Mouse (Mus musculus) kidney, adult 18-20 months (tissue): ENCODE data around the gene 4833423E24Rik.

ENCODE experiments used
- DNase-seq: peaks from one replicate; pipeline ENCODE4 v3.0.0; 2021

4833423E24Rik gene

DNA sequence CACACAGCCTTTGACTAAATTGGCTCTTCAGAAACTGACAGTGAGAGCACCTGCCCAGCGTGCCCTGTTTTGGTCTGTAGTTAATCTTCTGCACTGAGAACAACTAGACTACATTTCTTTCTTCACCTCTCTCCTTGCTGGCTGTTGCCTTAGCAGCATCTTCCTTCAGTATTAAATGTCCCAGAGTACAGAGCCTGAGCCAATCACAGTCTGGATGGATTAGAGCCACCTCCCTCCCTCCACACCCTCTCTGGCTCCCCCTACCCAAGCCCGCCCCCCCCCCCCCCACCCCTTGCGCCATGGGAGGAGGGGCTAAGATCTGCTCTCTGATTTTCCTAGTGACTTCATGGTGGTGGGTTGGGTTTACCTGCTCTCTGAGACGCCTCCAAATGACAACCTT lies at the start of gene 4833423E24Rik:
4833423E24Rik (minus strand) TSS at position 146 of the 400 bp plus-strand sequence.
- no peak for DNase-seq

DNA sequence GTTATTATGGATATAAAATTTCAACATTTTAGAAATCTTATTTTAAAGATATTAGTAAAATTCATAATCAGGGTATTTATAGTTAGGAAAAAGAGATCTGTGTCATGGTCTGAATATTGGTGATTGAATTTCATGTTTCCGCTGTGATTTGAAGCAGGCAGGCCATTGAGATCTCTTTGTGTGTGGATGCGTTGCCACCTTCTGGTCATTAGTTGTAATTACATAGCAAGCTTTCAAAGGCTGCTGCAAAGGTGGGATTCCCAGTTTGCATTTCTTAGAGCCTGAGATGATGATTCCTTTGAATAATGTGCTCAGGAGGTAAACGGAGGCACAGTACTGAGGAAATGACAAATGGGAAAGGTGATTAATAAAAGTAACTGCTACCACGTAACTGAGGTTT lies 42.4 kb upstream of the 4833423E24Rik start:
- peak; percentile 13 for DNase-seq

DNA sequence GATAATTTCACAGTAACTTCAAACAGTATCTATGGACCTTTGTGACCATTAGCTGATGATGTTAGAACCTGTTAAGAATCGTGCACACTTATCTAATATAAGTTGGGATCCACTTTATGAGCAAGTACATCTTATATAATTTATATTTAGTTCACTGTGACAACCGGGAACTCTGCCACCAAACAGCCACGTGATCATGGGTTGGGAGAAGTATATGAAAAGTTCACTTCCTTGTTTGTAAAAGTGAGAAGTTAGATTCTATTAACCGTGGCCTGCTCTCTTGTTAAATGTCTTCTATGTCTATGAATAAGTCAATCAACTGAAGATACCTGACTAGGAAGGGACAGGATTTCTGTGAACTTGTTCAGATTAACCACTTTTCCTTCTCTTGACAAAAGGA lies 41.4 kb upstream of the 4833423E24Rik start:
- no peak for DNase-seq

DNA sequence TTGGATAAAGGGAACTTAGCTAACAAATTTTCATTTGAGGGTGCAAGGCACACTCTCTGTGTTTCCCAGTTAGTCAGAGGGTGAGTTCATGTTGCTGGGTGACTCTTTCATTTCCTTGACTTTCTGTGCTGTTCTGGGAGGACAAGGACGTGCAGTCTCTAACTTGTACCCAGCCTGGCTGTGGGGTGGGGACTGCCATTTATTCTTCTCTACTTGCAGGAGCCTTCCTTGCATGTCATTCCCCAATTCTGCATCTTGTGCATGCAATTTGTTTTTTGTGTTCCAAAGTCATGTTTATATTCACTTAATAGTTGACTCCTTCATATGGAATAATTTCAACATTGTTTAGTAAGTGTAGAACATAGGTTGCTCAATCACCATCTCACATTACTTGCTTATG lies 36.0 kb upstream of the 4833423E24Rik start:
- no peak for DNase-seq

DNA sequence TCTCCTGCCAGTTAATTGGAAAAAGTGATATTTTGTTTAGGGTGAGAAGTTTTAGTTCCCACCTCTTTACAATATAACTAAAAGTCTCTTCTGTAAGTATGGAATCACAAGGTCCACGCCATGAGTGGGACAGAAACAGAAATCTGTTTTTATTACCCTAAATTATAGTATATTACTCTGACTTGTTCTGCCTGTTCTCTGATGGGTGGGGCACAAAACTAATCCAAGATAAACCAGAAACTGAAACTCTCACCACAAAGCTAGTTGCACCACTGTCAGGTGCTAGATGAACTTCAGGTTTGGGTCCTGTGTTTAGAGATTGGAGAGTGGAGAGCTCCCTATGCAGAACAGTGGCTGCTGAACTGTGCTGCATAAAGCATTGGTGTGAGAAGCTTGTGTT lies 15.1 kb upstream of the 4833423E24Rik start:
- no peak for DNase-seq

DNA sequence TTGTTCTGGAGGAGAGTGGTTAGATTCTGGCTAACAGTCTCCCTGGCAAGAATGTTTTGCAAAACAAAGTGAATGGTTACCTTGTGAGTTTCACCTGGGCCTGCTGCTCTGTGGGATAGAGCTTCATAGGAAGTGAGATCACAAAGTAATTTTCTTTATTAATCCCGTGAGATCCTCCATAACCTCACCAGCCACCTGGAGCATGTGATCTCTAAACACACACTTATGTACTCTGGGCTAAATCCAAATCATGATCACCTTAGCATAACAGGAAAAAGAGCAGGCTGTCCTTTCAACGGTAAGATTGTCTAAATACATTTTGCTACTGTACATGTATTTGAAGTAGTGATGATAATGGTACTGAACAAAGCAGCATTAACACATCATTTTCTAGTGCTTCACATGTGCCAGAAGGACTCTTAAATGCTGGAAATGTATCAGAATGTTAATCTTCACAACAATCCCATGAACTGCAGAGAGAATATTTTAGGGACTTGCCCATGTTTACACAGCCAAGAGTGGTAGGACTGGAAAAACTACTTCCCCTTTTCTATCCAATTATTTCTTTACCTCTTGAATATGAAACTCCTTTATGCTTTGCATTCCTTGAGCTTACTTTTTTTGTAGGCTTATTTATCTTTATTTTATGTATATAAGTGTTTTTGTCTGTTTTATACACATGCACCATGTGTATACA lies 13.4 kb upstream of the 4833423E24Rik start:
- no peak for DNase-seq

DNA sequence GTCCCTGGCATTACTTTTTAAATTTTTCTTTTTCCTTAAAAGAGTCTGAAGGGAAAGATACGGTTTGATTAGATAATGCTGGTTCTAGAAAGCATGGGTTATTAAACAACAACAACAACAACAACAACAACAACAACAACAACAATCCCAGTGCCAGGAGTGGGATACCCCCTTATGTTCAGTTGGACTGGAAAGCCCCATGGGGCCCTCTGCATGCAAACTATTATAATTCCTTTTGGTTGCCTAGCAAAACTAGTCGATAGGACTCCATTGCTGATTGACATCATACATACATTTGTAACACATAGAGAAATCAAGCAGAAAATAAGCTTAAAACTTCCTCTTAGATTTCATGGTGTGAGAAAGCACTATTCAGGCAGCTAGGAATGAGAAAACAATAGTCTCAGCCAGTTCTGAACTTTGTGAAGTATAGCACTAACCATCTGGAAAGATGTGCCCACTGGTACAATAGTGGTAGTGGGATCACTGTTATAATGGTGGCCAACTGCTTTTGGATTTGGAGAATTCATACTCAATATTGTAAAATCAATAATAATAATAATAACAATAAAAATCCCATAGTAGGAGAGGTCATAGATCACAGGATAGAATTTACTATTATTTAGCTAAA lies 4.2 kb upstream of the 4833423E24Rik start:
- DNase-seq, result no peak

DNA sequence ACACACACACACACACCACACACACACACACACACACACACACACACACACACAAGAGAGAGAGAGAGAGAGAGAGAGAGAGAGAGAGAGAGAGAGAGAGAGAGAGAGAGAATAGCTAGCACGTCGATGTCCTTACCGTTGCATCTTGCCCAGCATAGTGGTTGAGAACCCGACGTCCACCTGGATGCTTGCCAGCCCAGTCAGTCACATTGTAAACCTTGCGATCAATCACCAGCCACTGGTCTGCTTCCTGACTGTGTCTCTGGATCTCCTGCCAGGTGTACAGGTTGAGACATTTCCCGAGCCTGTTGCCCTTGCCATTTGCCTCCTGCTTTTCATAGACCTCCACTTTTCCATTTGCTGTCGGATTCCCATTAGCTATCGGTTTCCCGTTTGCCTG lies 532 bp downstream of the 4833423E24Rik start:
- DNase-seq, result no peak

DNA sequence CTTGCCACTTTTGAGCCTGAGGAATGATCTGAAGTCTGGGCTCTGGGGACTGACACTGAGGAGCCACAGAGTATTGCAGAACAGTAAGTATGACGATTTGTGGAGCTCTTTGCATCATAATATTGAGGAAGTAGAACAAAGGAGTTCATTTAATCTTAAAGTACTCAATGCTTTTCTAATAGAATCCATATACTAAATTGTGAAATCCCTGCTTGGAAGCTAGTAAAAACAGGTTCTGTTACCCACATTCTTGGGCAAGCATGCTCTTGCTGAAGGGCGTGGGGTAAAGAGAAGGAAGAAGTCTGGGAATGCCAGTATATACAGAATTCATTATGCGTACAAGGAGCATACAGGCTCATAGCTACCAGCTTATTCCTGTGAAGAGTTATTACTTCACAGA lies 8.4 kb downstream of the 4833423E24Rik start:
- no peak for DNase-seq

DNA sequence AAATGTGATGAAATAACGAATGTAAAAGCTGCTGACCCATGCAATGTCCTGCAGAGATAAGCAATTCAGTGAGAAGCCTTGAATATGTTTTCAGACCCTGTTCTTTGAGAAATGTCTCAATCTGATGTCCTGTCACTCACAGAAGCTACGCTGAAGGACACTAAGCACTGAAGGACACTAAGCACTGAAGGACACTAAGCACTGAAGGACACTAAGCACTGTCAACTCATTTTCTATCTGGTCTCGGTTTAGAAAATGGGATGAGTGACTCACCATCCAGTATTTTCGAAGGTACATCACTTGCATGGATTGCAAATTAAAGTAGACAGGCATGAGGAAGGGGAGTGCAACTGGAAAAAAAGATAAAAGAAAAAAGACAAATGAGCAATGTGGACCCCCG lies 28.4 kb downstream of the 4833423E24Rik start:
- DNase-seq, result no peak

DNA sequence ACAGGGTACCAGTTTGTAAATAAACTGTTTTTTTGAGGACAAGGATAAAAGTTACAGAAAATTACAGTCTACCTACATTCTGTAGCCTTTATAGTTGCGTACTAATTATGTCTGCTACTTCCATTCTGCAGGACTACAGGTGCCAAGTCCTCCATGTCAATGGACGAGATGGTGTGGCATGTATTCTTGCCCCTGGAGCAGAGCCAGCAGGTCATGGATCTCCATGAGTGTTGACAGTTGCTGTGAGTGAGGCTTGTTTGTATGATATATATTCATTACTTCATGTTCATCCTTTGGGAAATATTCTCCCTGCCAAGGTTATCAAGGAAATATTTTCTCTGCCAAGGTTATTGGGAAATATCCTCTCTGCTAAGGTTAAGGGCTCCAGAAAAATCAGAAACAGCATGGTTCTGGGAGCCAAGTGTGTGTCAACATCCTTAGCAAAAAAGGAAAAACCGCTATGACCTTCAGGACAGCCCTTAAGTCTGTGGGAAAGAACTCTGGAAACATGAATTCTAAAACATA lies 52.0 kb downstream of the 4833423E24Rik start:
- DNase-seq, result no peak

DNA sequence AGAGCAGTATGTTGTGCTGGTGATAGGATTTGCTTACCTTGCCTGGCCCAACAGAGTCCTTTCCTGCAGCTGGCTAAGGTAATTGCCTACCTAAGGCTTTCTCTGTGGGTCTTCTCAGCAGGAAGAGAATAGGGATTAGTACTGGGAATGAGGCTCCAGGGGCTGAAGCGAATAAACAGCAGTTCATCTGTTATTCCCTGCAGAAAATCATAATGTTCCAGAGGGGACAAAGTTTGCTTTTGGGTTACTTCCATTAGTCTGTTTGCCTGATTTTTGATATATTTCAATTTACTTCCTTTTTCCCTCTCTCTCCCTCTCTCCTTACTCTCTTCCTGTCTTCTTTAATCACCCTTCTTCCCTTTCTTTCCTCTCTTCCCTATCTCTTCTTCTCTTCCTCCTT lies 75.3 kb downstream of the 4833423E24Rik start, which contains the start of gene Olfr995:
Olfr995 (minus strand) TSS at position 101 of the 400 bp plus-strand sequence.
- no peak for DNase-seq

DNA sequence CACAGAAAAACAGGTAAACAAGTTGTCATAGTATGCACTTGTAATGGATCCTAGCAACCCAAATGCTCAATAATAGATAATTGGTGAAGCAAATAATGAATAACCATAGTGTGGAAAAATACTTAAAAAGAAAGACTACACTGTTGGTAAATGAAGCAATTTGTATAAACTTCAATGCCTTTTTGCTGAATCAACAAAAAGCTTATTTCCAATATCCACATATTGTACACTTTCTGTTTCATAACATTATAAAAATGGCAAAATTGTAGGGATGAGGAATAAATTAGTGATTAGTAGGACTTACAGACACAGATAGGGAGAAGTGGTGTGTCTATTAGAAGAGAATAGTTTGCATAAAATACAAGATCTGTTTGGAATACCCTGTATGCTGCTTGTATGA lies 76.3 kb downstream of the 4833423E24Rik start:
- no peak for DNase-seq

DNA sequence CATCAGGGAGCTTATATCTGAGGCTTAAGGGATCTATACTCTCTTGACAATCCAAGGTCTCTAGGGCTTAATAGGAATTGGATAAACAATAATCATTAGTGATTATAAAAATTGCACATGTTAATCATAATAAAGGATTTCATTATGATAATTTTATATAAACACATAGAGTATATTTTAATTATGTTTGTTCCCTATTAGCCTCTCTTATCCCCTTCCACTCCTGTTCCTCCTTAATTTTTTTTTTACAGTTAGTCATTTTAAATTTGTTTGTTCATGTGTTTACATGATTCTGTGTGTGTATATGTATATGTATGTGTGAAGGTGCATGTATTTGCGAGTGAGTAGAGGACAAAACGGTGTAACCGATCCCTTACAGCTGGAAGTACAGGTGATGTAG lies 82.5 kb downstream of the 4833423E24Rik start, which contains the start of gene Olfr994:
Olfr994 (minus strand) TSS at position 101 of the 400 bp plus-strand sequence.
- DNase-seq, result no peak
